Mouse (Mus musculus) CH12.LX (cell line): ENCODE measurements around the gene Alk. TPM values are rescaled to one million over a fixed set of nuclear protein-coding genes. Genes with fewer than 3 reads are reported as not detected.

Source experiments
- DNase-seq: peaks from one replicate; pipeline ENCODE4 v3.0.0-alpha.2; 2013; ENCODE audit errors: extremely low read depth
- H3K27ac ChIP-seq: 2 replicates; pipeline ENCODE4 v1.5.1; 2012; ENCODE audit warnings: low read depth, mild to moderate bottlenecking, control low read depth, moderate library complexity; ENCODE audit not compliant: insufficient read depth
- H3K27me3 ChIP-seq: replicated peaks from 2 replicates; pipeline ENCODE3; 2012; ENCODE audit warnings: inconsistent platforms
- H3K36me3 ChIP-seq, 2 experiments: replicated peaks in 1 of 2; 2 replicates each; pipeline versions ENCODE3 to v1.6.1; 2012; ENCODE audit warnings: inconsistent platforms in 1 of 2, low read length in 1 of 2, mild to moderate bottlenecking in 1 of 2, mixed read lengths in 1 of 2, moderate library complexity in 1 of 2; ENCODE audit not compliant: control insufficient read depth in 1 of 2, insufficient read depth in 1 of 2
- H3K4me1 ChIP-seq, 2 experiments: 2 replicates each; pipeline ENCODE4 v1.6.1; 2012; ENCODE audit warnings: inconsistent platforms in 1 of 2, moderate library complexity in 1 of 2; ENCODE audit not compliant: insufficient read depth in 2 of 2, control insufficient read depth in 1 of 2
- H3K4me2 ChIP-seq: 2 replicates; pipeline ENCODE4 v1.6.1; 2012; ENCODE audit warnings: low read depth, mild to moderate bottlenecking, control low read depth; ENCODE audit not compliant: poor library complexity, insufficient read depth, severe bottlenecking
- H3K4me3 ChIP-seq, 3 experiments: fragments of 150-350 bp in 1 of 3; sonication (generic) in 1 of 3; replicated peaks in 1 of 3; 2 replicates each; pipeline versions ENCODE3 to v1.5.1; 2011 to 2012; ENCODE audit warnings: low read depth in 2 of 3, low read length in 2 of 3, mild to moderate bottlenecking in 2 of 3, moderate library complexity in 2 of 3, control low read depth in 1 of 3, improper control_type of control experiment in 1 of 3, inconsistent platforms in 1 of 3, mixed read lengths in 1 of 3; ENCODE audit not compliant: poor library complexity in 1 of 3
- H3K79me2 ChIP-seq: replicated peaks from 2 replicates; pipeline ENCODE4 v1.6.1; 2012; ENCODE audit warnings: mild to moderate bottlenecking, moderate library complexity; ENCODE audit not compliant: control insufficient read depth, poor library complexity, insufficient read depth, severe bottlenecking; ENCODE audit errors: extremely low read depth
- H3K9ac ChIP-seq: 2 replicates; pipeline ENCODE4 v1.6.1; 2012; ENCODE audit warnings: low read depth, mild to moderate bottlenecking, control low read depth, moderate library complexity; ENCODE audit not compliant: insufficient read depth
- H3K9me3 ChIP-seq: replicated peaks from 2 replicates; pipeline ENCODE3; 2012; ENCODE audit warnings: low read length, inconsistent platforms, mixed read lengths
- CHD2 ChIP-seq: IDR thresholded peaks from 2 replicates; pipeline ENCODE4 v1.6.1; 2011; ENCODE audit warnings: low read length, improper control_type of control experiment
- CTCF ChIP-seq, 2 experiments: IDR thresholded peaks in 1 of 2; conservative IDR thresholded peaks in 1 of 2; 2 replicates each; pipeline ENCODE4 v1.5.1; 2011 to 2012; ENCODE audit warnings: low read depth in 2 of 2, low read length in 2 of 2, improper control_type of control experiment in 1 of 2, inconsistent platforms in 1 of 2, mild to moderate bottlenecking in 1 of 2, moderate library complexity in 1 of 2
- E2F4 ChIP-seq: IDR thresholded peaks from 2 replicates; pipeline ENCODE4 v1.6.1; 2011; ENCODE audit warnings: low read depth, low read length, improper control_type of control experiment; ENCODE audit not compliant: insufficient replicate concordance
- ELF1 ChIP-seq: IDR thresholded peaks from 2 replicates; pipeline ENCODE4 v1.6.1; 2014; ENCODE audit warnings: low read depth, mild to moderate bottlenecking, inconsistent platforms, low read length, improper control_type of control experiment
- ETS1 ChIP-seq: conservative IDR thresholded peaks from 2 replicates; pipeline ENCODE4 v1.6.1; 2012; ENCODE audit warnings: low read depth, mild to moderate bottlenecking, inconsistent platforms, low read length, improper control_type of control experiment, moderate library complexity
- GABPA ChIP-seq: IDR thresholded peaks from 2 replicates; pipeline ENCODE4 v1.6.1; 2012; ENCODE audit warnings: low read depth, low read length, improper control_type of control experiment, inconsistent platforms; ENCODE audit not compliant: insufficient replicate concordance
- JUN ChIP-seq: IDR thresholded peaks from 2 replicates; pipeline ENCODE4 v1.6.1; 2011; ENCODE audit warnings: low read depth, mild to moderate bottlenecking, low read length, improper control_type of control experiment, moderate library complexity; ENCODE audit not compliant: insufficient read depth
- JUND ChIP-seq: conservative IDR thresholded peaks from 2 replicates; pipeline ENCODE4 v1.6.1; 2011; ENCODE audit warnings: low read depth, low read length, improper control_type of control experiment
- KAT2A ChIP-seq: IDR thresholded peaks from 2 replicates; pipeline ENCODE4 v1.6.1; 2012; ENCODE audit warnings: low read length, improper control_type of control experiment, inconsistent platforms; ENCODE audit not compliant: insufficient replicate concordance
- MAX ChIP-seq: IDR thresholded peaks from 2 replicates; pipeline ENCODE4 v1.6.1; 2011; ENCODE audit warnings: low read length, improper control_type of control experiment
- MEF2A ChIP-seq: IDR thresholded peaks from 2 replicates; pipeline ENCODE4 v1.6.1; 2014; ENCODE audit warnings: low read depth, mild to moderate bottlenecking, inconsistent platforms, low read length, improper control_type of control experiment, borderline replicate concordance
- MYC ChIP-seq: IDR thresholded peaks from 2 replicates; pipeline ENCODE4 v1.6.1; 2011; ENCODE audit warnings: low read depth, mild to moderate bottlenecking, improper control_type of control experiment, low read length
- NRF1 ChIP-seq: IDR thresholded peaks from 2 replicates; pipeline ENCODE4 v1.6.1; 2014; ENCODE audit warnings: low read depth, mild to moderate bottlenecking, inconsistent platforms, low read length, improper control_type of control experiment, moderate library complexity
- POLR2AphosphoS2 ChIP-seq: IDR thresholded peaks from 2 replicates; pipeline ENCODE4 v1.6.1; 2011; ENCODE audit warnings: low read depth, low read length, improper control_type of control experiment
- RAD21 ChIP-seq: IDR thresholded peaks from 2 replicates; pipeline ENCODE4 v1.6.1; 2011; ENCODE audit warnings: low read depth, mild to moderate bottlenecking, low read length, improper control_type of control experiment, moderate library complexity
- TCF12 ChIP-seq: IDR thresholded peaks from 2 replicates; pipeline ENCODE4 v1.6.1; 2014; ENCODE audit warnings: low read depth, mild to moderate bottlenecking, inconsistent platforms, low read length, improper control_type of control experiment
- USF1 ChIP-seq: IDR thresholded peaks from 2 replicates; pipeline ENCODE4 v1.6.1; 2014; ENCODE audit warnings: low read depth, mild to moderate bottlenecking, inconsistent platforms, low read length, improper control_type of control experiment
- USF2 ChIP-seq: conservative IDR thresholded peaks from 2 replicates; pipeline ENCODE4 v1.6.1; 2011; ENCODE audit warnings: low read depth, low read length, improper control_type of control experiment
- ZKSCAN1 ChIP-seq: IDR thresholded peaks from 2 replicates; pipeline ENCODE4 v1.6.1; 2012; ENCODE audit warnings: low read depth, inconsistent platforms, low read length, improper control_type of control experiment, borderline replicate concordance
- ZMIZ1 ChIP-seq: IDR thresholded peaks from 2 replicates; pipeline ENCODE4 v1.6.1; 2012; ENCODE audit warnings: low read depth, mild to moderate bottlenecking, inconsistent platforms, low read length, improper control_type of control experiment
- dilution Hi-C: fragments of 300-500 bp; cut with MboI; formaldehyde crosslinking; loops from 2 replicates; pipeline ENCODE4 v1.14.3; 2020; ENCODE audit warnings: low sequenced_read_pairs; ENCODE audit not compliant: extremely low pct_unique_long_range_greater_than_20kb, extremely low pct_ligation_motif_present
- in situ Hi-C: fragments of 300-500 bp; cut with MboI; formaldehyde crosslinking; loops from 3 replicates; pipeline ENCODE4 v1.14.3; 2019; ENCODE audit warnings: low sequenced_read_pairs, low pct_ligation_motif_present, low pct_unique_long_range_greater_than_20kb, mixed read lengths
- polyA plus RNA-seq: library from polyadenylated mRNA; unstranded; fragments of >175 nt; gene quantifications from 2 replicates; pipeline ENCODE4 v1.2.1, GENCODE M21; 2012; ENCODE audit warnings: low read depth; ENCODE audit not compliant: insufficient read length
- total RNA-seq, 2 experiments: library from RNA; depleted of rRNA; stranded (reverse); fragments of 300-350 nt in 1 of 2; fragments of >200 nt in 1 of 2; gene quantifications; 2 replicates each; pipeline ENCODE4 v1.2.3; 2012 to 2014

Gene Alk
- total and polyA plus RNA-seq, 3 experiments = 0.38 to 0.63 (median 0.44) TPM

DNA sequence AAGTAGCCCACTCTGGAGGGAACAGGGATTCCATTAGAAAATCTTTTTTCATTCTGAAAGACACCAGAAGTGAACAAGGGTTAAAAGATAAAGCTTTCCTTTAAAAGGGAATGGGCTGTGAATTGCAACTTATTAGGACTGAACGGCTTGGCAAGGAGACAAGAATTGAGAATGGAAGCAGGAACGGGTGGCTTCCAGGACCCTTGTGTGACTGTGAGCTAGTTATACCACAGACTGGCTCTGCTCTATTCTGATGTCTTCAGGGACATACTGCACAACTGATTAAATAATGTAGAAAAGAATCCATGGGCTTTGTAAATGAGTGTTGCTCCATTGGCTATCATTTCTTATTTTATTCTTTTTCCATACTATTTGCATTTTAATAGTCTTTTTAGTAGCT, 33.0 kb downstream of the Alk start:
- Histone ChIP-seq H3K27ac (no peak overlapping the region), H3K4me3 (no peak overlapping the region), H3K9me3 (no peaks in the 10 kb centered on the region), H3K4me1 (no peaks in the 10 kb centered on the region), H3K79me2 (no peaks in the 10 kb centered on the region), H3K27me3 (no peaks in the 10 kb centered on the region), H3K36me3 (no peaks in the 10 kb centered on the region), H3K9ac (no peak overlapping the region), H3K4me2 (no peak overlapping the region)
- dilution Hi-C loops (no loop called here), in situ Hi-C loops (no loop called here)
- no peak for DNase-seq
- TF ChIP-seq ZKSCAN1 = no peak
- no peak for TF ChIP-seq NRF1
- TF ChIP-seq MYC = no peak
- no peak for TF ChIP-seq KAT2A
- no peak for TF ChIP-seq USF2
- no peak for TF ChIP-seq CTCF (conservative IDR thresholded peaks at IDR 0.05 in 1 of 2, IDR thresholded peaks at IDR 0.05 in 1 of 2; ENCODE audit: low read depth in 2 of 2, low read length in 2 of 2)
- no peak for TF ChIP-seq E2F4
- no peak for TF ChIP-seq ELF1
- no peak for TF ChIP-seq ZMIZ1

DNA sequence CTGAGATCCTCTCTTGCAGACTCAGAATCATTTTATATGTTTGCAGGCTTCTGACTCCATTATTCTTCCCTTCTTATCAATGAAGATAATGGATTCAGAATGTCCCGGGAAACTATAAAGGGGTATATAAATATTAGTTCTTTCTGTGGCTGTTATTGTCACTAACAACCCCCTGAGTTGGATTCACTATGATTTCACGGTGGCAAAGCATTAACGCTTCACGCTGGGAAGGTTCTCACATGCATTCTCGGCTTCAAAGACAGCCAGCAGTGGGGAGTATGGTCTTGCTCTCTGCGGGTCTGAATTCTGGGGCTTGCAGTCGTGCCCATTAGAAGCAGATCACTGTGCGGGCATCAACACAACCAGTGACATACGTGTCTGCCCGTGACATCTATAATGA, 34.9 kb downstream of the Alk start:
- H3K27ac ChIP-seq = no peak overlapping the region
- TF ChIP-seq E2F4 = no peak
- no peak for TF ChIP-seq TCF12
- no peak for TF ChIP-seq MEF2A
- TF ChIP-seq MYC = no peak
- TF ChIP-seq USF1 = no peak
- TF ChIP-seq CHD2 = no peak
- TF ChIP-seq USF2 = no peak
- TF ChIP-seq, all 38 proteins: peak for 0
- H3K4me2 ChIP-seq = no peak overlapping the region
- no peaks in the 10 kb centered on the region for H3K79me2 ChIP-seq
- no peaks in the 10 kb centered on the region for H3K4me1 ChIP-seq
- in situ Hi-C loops = no loop called here
- no peaks in the 10 kb centered on the region for H3K27me3 ChIP-seq
- no peak for DNase-seq
- no peak overlapping the region for H3K9ac ChIP-seq
- H3K4me3 ChIP-seq = no peak overlapping the region
- H3K9me3 ChIP-seq = no peaks in the 10 kb centered on the region
- dilution Hi-C loops = no loop called here
- no peaks in the 10 kb centered on the region for H3K36me3 ChIP-seq

DNA sequence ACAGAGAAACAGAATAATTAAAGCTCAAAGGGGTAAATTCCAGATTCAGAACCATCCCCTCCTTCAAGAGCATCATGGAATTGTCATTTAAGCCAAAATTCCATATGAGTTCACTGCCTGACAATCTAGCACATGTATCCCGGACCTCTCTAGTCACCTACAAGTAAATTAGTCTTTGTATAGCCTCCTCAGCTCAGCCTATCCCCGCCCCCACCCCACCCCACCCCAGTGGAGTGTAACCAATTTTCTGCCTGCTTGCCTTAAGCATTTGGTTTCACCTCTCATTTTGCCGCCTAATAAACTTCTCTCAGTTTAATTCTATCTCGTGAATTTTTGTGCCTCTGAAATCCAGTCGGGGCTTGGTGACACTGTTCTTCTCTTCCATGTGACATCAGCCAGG, 41.0 kb downstream of the Alk start:
- H3K9ac ChIP-seq = no peak overlapping the region
- H3K4me1 ChIP-seq = no peaks in the 10 kb centered on the region
- TF ChIP-seq JUN (no peak), GABPA (no peak), POLR2AphosphoS2 (no peak), RAD21 (no peak), ETS1 (no peak), KAT2A (no peak), MAX (no peak), JUND (no peak), USF1 (no peak), ZMIZ1 (no peak), CTCF (conservative IDR thresholded peaks at IDR 0.05 in 1 of 2, IDR thresholded peaks at IDR 0.05 in 1 of 2; ENCODE audit: low read depth in 2 of 2, low read length in 2 of 2) (no peak)
- no peaks in the 10 kb centered on the region for H3K9me3 ChIP-seq
- H3K4me2 ChIP-seq = no peak overlapping the region
- no peak for DNase-seq
- H3K79me2 ChIP-seq = no peaks in the 10 kb centered on the region
- no peak overlapping the region for H3K4me3 ChIP-seq
- dilution Hi-C loops = no loop called here
- in situ Hi-C loops = no loop called here
- no peaks in the 10 kb centered on the region for H3K36me3 ChIP-seq
- H3K27me3 ChIP-seq = no peaks in the 10 kb centered on the region
- no peak overlapping the region for H3K27ac ChIP-seq
